Mouse (Mus musculus) heart, adult 2 months (tissue): ENCODE data around the gene Mypop.

ENCODE experiments used
- CTCF ChIP-seq: fragments of 200-600 bp; IDR thresholded peaks from 2 replicates; pipeline ENCODE4 v1.8.1; 2022; ENCODE audit warnings: antibody characterized with exemption, mild to moderate bottlenecking, moderate library complexity
- EP300 ChIP-seq: fragments of 200-500 bp; IDR thresholded peaks from 2 replicates; pipeline ENCODE4 v1.6.1; 2011; ENCODE audit warnings: low read depth, low read length, control low read depth; ENCODE audit not compliant: insufficient read depth
- POLR2A ChIP-seq: fragments of 200-500 bp; IDR thresholded peaks from 2 replicates; pipeline ENCODE4 v1.6.1; 2011; ENCODE audit warnings: mild to moderate bottlenecking, low read depth, low read length, control low read depth; ENCODE audit not compliant: insufficient read depth

DNA sequence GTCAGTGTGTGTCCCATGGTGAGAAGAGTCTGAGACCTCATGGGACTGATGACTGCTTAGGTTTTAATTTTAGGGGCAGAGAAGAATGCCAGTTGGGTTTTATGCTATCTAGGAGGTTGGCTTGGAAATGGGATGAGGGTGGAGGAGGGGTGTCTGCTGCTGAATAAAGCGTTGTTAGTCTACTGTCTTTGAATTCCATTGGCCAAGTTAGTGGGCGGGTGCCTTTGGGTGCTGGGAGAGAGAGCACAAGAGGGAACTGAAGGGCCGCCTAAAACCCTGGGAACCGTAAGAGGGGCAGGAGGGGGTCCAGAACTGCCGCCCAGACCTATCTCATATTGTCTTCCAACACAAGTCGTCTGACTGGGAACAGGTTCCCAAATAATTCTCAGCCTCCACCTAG, 2.3 kb upstream of the Mypop start:
- no peak for TF ChIP-seq CTCF
- TF ChIP-seq EP300 = no peak
- no peak for TF ChIP-seq POLR2A
